Mouse (Mus musculus) heart, embryonic 14.5 days (tissue): ENCODE measurements around the gene Zfp385b. TPM values are rescaled to one million over a fixed set of nuclear protein-coding genes. Genes with fewer than 3 reads are reported as not detected.

Experiments used
- ATAC-seq: fragments of 200-750 bp; cut with Nextera tagmentation; 2 replicates; pipeline ENCODE4 v1.8.0; 2017; ENCODE audit warnings: low read depth, moderate TSS enrichment; ENCODE audit not compliant: insufficient number of reproducible peaks, insufficient read depth, low FRiP score
- H3K27ac ChIP-seq, 2 experiments: fragments of 200-500 bp in 1 of 2; fragments of 300-500 bp in 1 of 2; sonication (generic) in 1 of 2; replicated peaks in 1 of 2; 2 replicates each; pipeline ENCODE4 v1.5.1; 2012 to 2014; ENCODE audit warnings: low read depth in 2 of 2, low read length in 2 of 2, control low read depth in 1 of 2, mild to moderate bottlenecking in 1 of 2, mixed read lengths in 1 of 2; ENCODE audit not compliant: control insufficient read depth in 1 of 2, insufficient read depth in 1 of 2
- H3K27me3 ChIP-seq: fragments of 300-500 bp; sonication (generic); 2 replicates; pipeline ENCODE4 v1.6.1; 2014; ENCODE audit warnings: mild to moderate bottlenecking, low read length, control low read depth; ENCODE audit not compliant: control insufficient read depth, insufficient read depth
- H3K36me3 ChIP-seq: fragments of 300-500 bp; sonication (generic); 2 replicates; pipeline ENCODE4 v1.6.1; 2014; ENCODE audit warnings: mild to moderate bottlenecking, control low read depth, low read length, mixed read lengths; ENCODE audit not compliant: control insufficient read depth, insufficient read depth
- H3K4me1 ChIP-seq, 2 experiments: fragments of 200-500 bp in 1 of 2; fragments of 300-500 bp in 1 of 2; sonication (generic) in 1 of 2; 2 replicates each; pipeline ENCODE4 v1.6.1; 2012 to 2014; ENCODE audit warnings: low read length in 2 of 2, control low read depth in 1 of 2, mixed read lengths in 1 of 2; ENCODE audit not compliant: control insufficient read depth in 2 of 2, insufficient read depth in 2 of 2
- H3K4me2 ChIP-seq: fragments of 300-500 bp; sonication (generic); 2 replicates; pipeline ENCODE4 v1.6.1; 2014; ENCODE audit warnings: mild to moderate bottlenecking, low read length
- H3K4me3 ChIP-seq, 2 experiments: fragments of 200-500 bp in 1 of 2; fragments of 300-500 bp in 1 of 2; sonication (generic) in 1 of 2; 2 replicates each; pipeline ENCODE4 v1.5.1; 2012 to 2014; ENCODE audit warnings: low read length in 2 of 2, mild to moderate bottlenecking in 2 of 2, control low read depth in 1 of 2, low read depth in 1 of 2, moderate library complexity in 1 of 2; ENCODE audit not compliant: control insufficient read depth in 1 of 2, insufficient read depth in 1 of 2
- H3K9ac ChIP-seq: fragments of 300-500 bp; sonication (generic); 2 replicates; pipeline ENCODE4 v1.6.1; 2014; ENCODE audit warnings: mild to moderate bottlenecking, low read length
- H3K9me3 ChIP-seq: fragments of 300-500 bp; sonication (generic); 2 replicates; pipeline ENCODE4 v1.6.1; 2016; ENCODE audit warnings: low read length, control low read depth; ENCODE audit not compliant: control insufficient read depth
- WGBS: fragments of 180-500 bp; shearing (Covaris S2); extraction: QIAGEN DNeasy Blood & Tissue Kit; methylation state at CpG from one replicate; pipeline ENCODE4 v1.1.7; 2014; 5-methylcytosine and 5-hydroxymethylcytosine counted together
- polyA plus RNA-seq: library from polyadenylated mRNA; unstranded; fragments of >200 nt; fragmentation: Nextera tagmentation; extraction: Ambion mirVana; gene quantifications from 2 replicates; pipeline ENCODE4 v1.2.1, GENCODE M21; 2014

The Zfp385b gene
- polyA plus RNA-seq, 1 experiment from 2014 or later, result 3.0 TPM

DNA sequence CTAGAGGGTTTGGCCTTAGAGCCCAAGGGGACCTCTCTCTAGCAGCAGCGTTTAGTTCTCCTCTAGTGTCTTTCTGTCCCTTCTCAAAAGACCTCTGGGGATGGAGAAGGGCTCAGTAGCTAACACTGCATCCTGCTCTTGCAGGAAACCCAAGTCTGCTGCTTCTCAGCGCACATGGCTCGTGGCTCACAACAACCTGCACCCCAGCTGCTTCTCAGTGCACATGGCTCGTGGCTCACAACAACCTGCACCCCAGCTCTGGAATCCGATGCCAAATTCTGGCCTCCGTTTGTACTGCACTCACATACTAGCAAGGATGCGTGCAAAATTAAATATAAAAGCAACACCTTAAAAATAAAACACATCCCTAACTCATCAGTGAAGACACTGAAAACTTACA lies 92.6 kb downstream of the Zfp385b start:
- Histone ChIP-seq H3K27me3 (no peaks in the 10 kb centered on the region), H3K9ac (no peak overlapping the region), H3K4me2 (no peak overlapping the region), H3K36me3 (no peaks in the 10 kb centered on the region), H3K4me3 (no peak overlapping the region), H3K4me1 (no peaks in the 10 kb centered on the region), H3K27ac (no peak overlapping the region), H3K9me3 (no peaks in the 10 kb centered on the region)
- ATAC-seq, result no peak
- 64% methylated on average over 7 of the region's 7 CpGs for WGBS

DNA sequence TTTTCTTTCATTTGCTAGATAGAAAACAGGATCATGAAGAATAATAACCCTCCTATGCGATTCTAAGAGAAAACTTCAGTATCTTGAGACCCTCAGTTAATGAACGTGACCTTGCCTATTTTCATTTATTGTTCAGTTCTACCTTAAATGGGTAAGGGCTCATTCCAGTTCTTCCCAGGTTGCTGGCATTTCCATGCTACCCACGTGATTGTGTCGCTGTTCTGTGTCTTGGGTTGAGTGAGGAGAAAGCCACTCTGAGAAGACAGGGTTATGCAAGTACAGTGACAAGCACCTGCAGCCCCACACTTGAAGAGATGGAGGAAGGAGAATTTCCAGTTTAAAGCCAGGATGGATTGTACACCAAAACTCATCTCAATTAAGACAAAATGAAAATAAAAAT lies 98.6 kb downstream of the Zfp385b start:
- no peak overlapping the region for H3K9ac ChIP-seq
- no peaks in the 10 kb centered on the region for H3K36me3 ChIP-seq
- ATAC-seq, result no peak
- H3K4me1 ChIP-seq, result no peaks in the 10 kb centered on the region
- H3K9me3 ChIP-seq, result no peaks in the 10 kb centered on the region
- H3K4me2 ChIP-seq, result no peak overlapping the region
- H3K27me3 ChIP-seq, result no peaks in the 10 kb centered on the region
- H3K4me3 ChIP-seq, result no peak overlapping the region
- WGBS, result 78% methylated on average over 4 of the region's 4 CpGs
- H3K27ac ChIP-seq, result no peak overlapping the region

GRCm38 (mm10) chr2:77716367-77716766 lies 103.1 kb downstream of the Zfp385b start:
- H3K9me3 ChIP-seq, result no peaks in the 10 kb centered on the region
- no peaks in the 10 kb centered on the region for H3K27me3 ChIP-seq
- H3K27ac ChIP-seq, result no peak overlapping the region
- WGBS, result 80% methylated on average over 3 of the region's 3 CpGs
- H3K9ac ChIP-seq, result no peak overlapping the region
- H3K4me1 ChIP-seq, result no peaks in the 10 kb centered on the region
- ATAC-seq, result no peak
- no peaks in the 10 kb centered on the region for H3K36me3 ChIP-seq
- H3K4me2 ChIP-seq, result no peak overlapping the region
- H3K4me3 ChIP-seq, result no peak overlapping the region

DNA sequence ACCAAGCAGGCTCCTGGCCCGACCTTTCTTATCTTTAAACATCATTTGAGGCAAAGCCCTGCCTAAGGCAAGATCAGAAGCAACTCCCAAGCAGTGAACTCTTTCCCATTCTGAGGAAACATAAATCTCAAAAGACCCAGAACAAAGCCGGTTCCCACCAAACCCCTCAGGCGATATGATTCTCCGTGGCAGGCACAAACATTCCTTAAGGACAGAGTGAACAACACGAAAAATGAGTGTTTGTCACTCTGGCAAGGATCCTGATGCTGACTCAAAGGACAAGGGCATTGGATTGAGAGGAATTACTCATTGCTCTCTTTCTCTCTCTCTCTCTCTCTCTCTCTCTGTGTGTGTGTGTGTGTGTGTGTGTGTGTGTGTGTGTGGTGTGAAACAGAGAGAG lies 105.6 kb downstream of the Zfp385b start:
- Histone ChIP-seq H3K9me3 (no peaks in the 10 kb centered on the region), H3K4me3 (no peak overlapping the region), H3K36me3 (no peaks in the 10 kb centered on the region), H3K27me3 (no peaks in the 10 kb centered on the region), H3K4me1 (no peaks in the 10 kb centered on the region), H3K9ac (no peak overlapping the region), H3K4me2 (no peak overlapping the region), H3K27ac (no peak overlapping the region)
- ATAC-seq, result no peak
- WGBS, result 52% methylated on average over 5 of the region's 5 CpGs

- Histone ChIP-seq H3K4me2 (no peak overlapping the region), H3K9me3 (no peaks in the 10 kb centered on the region), H3K4me1 (no peaks in the 10 kb centered on the region), H3K27me3 (no peaks in the 10 kb centered on the region), H3K27ac (no peak overlapping the region), H3K36me3 (no peaks in the 10 kb centered on the region), H3K9ac (no peak overlapping the region), H3K4me3 (no peak overlapping the region)
- 83% methylated on average over 1 of the region's 1 CpGs for WGBS
- no peak for ATAC-seq
These were observed 107.7 kb downstream of the Zfp385b start for GRCm38 (mm10) chr2:77711751-77712150.

DNA sequence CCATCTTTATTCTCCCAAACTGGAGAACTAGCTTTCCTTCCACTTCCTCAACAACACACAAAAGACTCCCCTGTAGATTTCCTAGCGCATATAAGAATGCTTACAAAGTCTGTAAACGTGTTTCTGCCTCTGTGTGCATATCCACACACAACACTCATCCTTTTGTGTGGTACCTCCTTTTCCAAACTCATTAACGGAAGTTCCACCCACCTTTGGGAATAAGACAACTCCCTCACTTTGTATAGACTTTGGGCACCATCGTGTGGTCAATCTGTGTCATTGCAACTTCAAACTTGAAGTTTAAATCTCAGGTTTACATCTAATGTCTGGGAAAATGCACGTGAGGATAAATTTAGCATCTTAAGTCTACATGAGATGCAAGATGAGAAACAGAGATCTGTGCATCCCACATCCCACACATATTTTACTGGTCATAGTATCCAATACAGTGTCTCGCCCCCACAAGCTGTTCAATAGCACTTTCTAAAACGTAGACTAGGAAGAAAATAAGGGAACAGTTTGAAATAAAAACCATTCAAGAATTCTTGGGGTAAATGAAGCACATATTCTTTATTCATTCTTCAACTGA lies 110.1 kb downstream of the Zfp385b start:
- peak overlapping the region; percentile 44; the same call in 1 of the 2 replicates for H3K4me2 ChIP-seq
- no peak for ATAC-seq
- H3K9ac ChIP-seq, result no peak overlapping the region
- H3K27ac ChIP-seq, result no peak overlapping the region
- no peaks in the 10 kb centered on the region for H3K36me3 ChIP-seq
- no peaks in the 10 kb centered on the region for H3K27me3 ChIP-seq
- no peaks in the 10 kb centered on the region for H3K4me1 ChIP-seq
- H3K9me3 ChIP-seq, result no peaks in the 10 kb centered on the region
- no peak overlapping the region for H3K4me3 ChIP-seq
- WGBS, result 25% methylated on average over 7 of the region's 7 CpGs

- Histone ChIP-seq H3K36me3 (no peaks in the 10 kb centered on the region), H3K27ac (no peak overlapping the region), H3K9me3 (no peaks in the 10 kb centered on the region), H3K27me3 (no peaks in the 10 kb centered on the region), H3K4me1 (no peaks in the 10 kb centered on the region), H3K4me2 (no peak overlapping the region), H3K4me3 (no peak overlapping the region), H3K9ac (no peak overlapping the region)
- WGBS, result 74% methylated on average over 9 of the region's 9 CpGs
- no peak for ATAC-seq
These were observed 112.3 kb downstream of the Zfp385b start for GRCm38 (mm10) chr2:77707138-77707537.

GRCm38 (mm10) chr2:77705476-77705875 lies 114.0 kb downstream of the Zfp385b start:
- no peaks in the 10 kb centered on the region for H3K9me3 ChIP-seq
- no peaks in the 10 kb centered on the region for H3K27me3 ChIP-seq
- no peaks in the 10 kb centered on the region for H3K4me1 ChIP-seq
- H3K27ac ChIP-seq, result no peak overlapping the region
- no peak for ATAC-seq
- no peaks in the 10 kb centered on the region for H3K36me3 ChIP-seq
- no peak overlapping the region for H3K4me3 ChIP-seq
- H3K9ac ChIP-seq, result no peak overlapping the region
- H3K4me2 ChIP-seq, result no peak overlapping the region
- WGBS, result 68% methylated on average over 2 of the region's 2 CpGs
